25 mouse cellular contexts compared by ENCODE assay signal in the genomic region with DNA sequence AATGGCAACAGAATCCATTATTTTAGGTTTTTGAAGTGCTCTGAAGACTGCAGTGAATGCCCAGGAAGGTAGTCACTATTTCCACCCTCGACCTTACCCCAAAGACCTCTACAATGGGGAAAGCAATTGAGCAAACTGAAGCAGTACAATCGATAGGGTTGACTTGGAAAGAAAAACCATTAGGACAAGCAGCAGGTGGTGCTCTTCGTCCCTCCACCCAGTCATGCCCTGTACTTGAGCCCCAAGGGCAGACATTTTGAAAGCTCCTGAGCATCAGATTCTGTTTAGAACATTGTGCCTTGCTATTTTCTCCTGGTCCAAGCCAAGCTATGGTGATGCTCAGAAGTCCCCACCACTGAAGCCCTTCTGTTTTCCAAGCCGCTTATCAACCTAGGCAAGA.
"Had no signal": no experiment of that assay in that cellular context is flagged by ENCODE, and none has a peak within 500 bp of the region (broad histone marks: within the 10 kb centered on the region; RNA-seq: fewer than 3 reads in every experiment).

No protein-coding gene starts in this region.

- H3K27ac ChIP-seq: gastrocnemius, adult 2 months; heart, embryonic 10.5 days; hindbrain, embryonic 10.5 days; hindbrain, embryonic 12.5 days; hindbrain, embryonic 14.5 days; intestine, embryonic 15.5 days; kidney, postnatal 0 days; limb, embryonic 13.5 days; limb, embryonic 15.5 days; liver, embryonic 12.5 days; liver, embryonic 14.5 days had no signal

- H3K9me3 ChIP-seq: heart, embryonic 10.5 days; heart, embryonic 12.5 days; hindbrain, embryonic 10.5 days; hindbrain, embryonic 12.5 days; intestine, embryonic 15.5 days; limb, embryonic 13.5 days; limb, embryonic 15.5 days; liver, embryonic 12.5 days had no signal

- H3K36me3 ChIP-seq: heart, embryonic 10.5 days; heart, embryonic 12.5 days; hindbrain, embryonic 10.5 days; hindbrain, embryonic 12.5 days; intestine, embryonic 15.5 days; limb, embryonic 13.5 days; limb, embryonic 15.5 days; liver, embryonic 12.5 days had no signal

- ATAC-seq: hindbrain, embryonic 16.5 days; inflammation-experienced regulatory T-cells, adult 6 months; intestine, embryonic 15.5 days; liver, embryonic 12.5 days had no signal

- H3K4me2 ChIP-seq: heart, embryonic 12.5 days; hindbrain, embryonic 12.5 days; hindbrain, embryonic 14.5 days; intestine, embryonic 15.5 days; limb, embryonic 13.5 days; limb, embryonic 15.5 days; liver, embryonic 12.5 days had no signal

- H3K9ac ChIP-seq: heart, embryonic 12.5 days; hindbrain, embryonic 12.5 days; hindbrain, embryonic 14.5 days; intestine, embryonic 15.5 days; limb, embryonic 13.5 days; limb, embryonic 15.5 days; liver, embryonic 12.5 days; liver, embryonic 14.5 days had no signal

- H3K4me3 ChIP-seq: gastrocnemius, adult 2 months; heart, embryonic 10.5 days; heart, embryonic 12.5 days; hindbrain, embryonic 10.5 days; hindbrain, embryonic 12.5 days; intestine, embryonic 15.5 days; limb, embryonic 13.5 days; limb, embryonic 15.5 days; liver, embryonic 12.5 days had no signal

- H3K27me3 ChIP-seq: heart, embryonic 12.5 days; hindbrain, embryonic 12.5 days; intestine, embryonic 15.5 days; limb, embryonic 13.5 days; limb, embryonic 15.5 days; liver, embryonic 12.5 days had no signal

- H3K4me1 ChIP-seq: heart, embryonic 10.5 days; heart, embryonic 12.5 days; intestine, embryonic 15.5 days; limb, embryonic 15.5 days; liver, embryonic 12.5 days had no signal

- DNase-seq: gastrocnemius, adult 2 months; gastrocnemius, postnatal 10 days; gastrocnemius, postnatal 25 days; heart, postnatal 10 days; heart, postnatal 4 days; kidney, adult 18-20 months; kidney, adult 8-10 months; kidney, postnatal 14 days; kidney, postnatal 36 days; layer of hippocampus, adult 9-11 months; layer of hippocampus, postnatal 36 days; left cerebral cortex, postnatal 4 days had no signal
